Mouse (Mus musculus): Measurements from ENCODE around the gene Usp7. TPM values are rescaled to one million over a fixed set of nuclear protein-coding genes. Genes with fewer than 3 reads are reported as not detected.

The Usp7 gene
- polyA plus RNA-seq, 1 experiment from 2014 or later, result 15.7 TPM

DNA sequence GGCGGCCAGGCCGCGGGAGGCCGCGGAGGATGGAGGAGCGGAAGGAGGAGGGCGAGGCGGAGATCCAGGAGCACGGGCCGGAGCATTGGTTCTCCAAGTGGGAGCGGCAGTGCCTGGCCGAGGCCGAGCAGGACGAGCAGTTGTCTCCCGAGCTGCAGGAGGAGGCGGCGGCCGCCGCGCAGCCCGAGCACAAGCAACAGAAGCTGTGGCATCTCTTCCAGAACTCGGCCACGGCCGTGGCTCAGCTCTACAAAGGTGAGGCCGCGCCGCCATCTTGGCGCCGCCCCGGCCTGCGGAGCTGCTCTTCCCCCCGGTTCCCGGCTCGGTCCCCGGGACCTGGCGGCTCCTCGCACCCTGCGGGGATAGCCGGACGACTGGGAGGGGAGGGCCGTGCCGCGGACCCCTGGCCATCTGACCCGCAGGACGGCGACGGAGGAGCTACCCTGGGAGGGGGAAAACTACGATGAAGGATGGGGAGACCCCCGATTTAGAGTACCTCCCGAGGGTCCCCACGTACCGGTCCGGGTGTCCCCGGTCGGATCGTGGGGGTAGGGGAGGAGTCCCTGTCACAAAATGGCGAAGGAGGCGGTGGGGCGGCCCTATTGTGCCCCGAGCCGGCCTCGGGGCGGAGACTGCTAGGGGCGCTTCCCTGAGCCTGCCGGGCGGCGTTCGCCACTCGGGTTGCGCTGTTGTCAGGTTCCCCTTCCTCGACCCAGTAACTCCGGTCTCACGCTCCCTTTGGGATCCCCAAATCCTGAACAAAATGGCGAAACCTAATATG lies 38.5 kb upstream of the Usp7 start:
- no peaks in the 10 kb centered on the region for H3K27me3 ChIP-seq (ENCODE audit: control insufficient read depth, insufficient read depth, low read length)
- peaks cover 4% of the 10 kb centered on the region; the same call in 1 of the 2 replicates for H3K36me3 ChIP-seq (ENCODE audit: control insufficient read depth, insufficient read depth, low read length)
- TF ChIP-seq CTCF (IDR thresholded peaks at IDR 0.05; ENCODE audit: low read depth) (no peak), EP300 (optimal IDR thresholded peaks at IDR 0.05) (no peak)
- DNase-seq (ENCODE audit: low spot score) (peak; percentile 85), ATAC-seq (ENCODE audit: low FRiP score, low TSS enrichment) (peak; percentile 24)
- H3K9me3 ChIP-seq (ENCODE audit: control insufficient read depth, low read length), result no peaks in the 10 kb centered on the region
- peak overlapping the region; percentile 99 for H3K27ac ChIP-seq (replicated peaks)
- H3K4me3 ChIP-seq (ENCODE audit: low read depth, low read length), result peak overlapping the region; percentile 100
- H3K4me2 ChIP-seq (replicated peaks; ENCODE audit: low read depth), result peak overlapping the region; percentile 80
- H3K9ac ChIP-seq (ENCODE audit: low read length), result peak overlapping the region; percentile 100
- WGBS, result 0% methylated on average over 62 of the region's 74 CpGs
- peaks cover 6% of the 10 kb centered on the region for H3K4me1 ChIP-seq (replicated peaks; ENCODE audit: control insufficient read depth, insufficient read depth)

DNA sequence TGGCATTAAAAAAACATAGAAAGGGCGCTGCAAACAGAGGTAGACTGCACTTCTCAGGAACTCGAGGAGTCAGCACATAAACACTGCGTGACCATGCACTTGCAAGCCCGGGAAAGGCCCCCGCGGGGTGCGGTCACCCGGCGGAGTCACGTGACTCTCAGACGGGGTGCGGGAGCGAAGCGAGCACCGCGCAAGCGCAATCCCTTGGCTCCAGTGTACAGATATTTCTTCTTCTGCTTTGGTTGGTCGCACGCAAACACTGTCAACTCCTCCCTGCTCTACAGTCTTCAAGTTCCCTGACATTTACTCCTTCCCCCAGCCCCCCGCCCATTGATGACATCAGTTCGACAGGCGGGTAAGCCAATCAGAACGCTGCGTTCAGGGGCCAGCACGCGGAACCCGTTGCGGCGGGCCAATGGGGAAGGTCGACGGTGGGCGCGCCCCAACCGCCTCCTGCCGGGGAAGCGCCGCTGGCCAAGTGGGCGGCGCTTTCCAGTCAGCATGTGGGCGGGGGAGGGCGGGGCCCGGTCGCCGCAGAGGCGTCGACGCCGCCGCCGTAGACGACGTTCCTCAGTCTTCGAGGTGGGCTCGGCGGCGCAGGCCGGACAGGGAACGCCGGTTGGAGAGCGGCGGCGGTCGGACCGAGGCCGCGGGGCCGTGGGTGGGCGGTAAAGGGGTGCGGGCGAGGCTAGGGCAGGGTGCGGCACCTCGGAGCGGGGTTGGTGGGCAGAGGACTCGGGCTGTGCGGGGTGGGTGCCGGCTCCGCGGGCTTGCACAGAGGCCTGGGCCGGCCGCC lies 37.7 kb upstream of the Usp7 start, which contains the start of gene 1810013L24Rik:
1810013L24Rik (plus strand) TSS at position 537 of the 796 bp plus-strand sequence.
- Histone ChIP-seq H3K4me2 (replicated peaks; ENCODE audit: low read depth) (peak within 1 kb of the TSS; percentile 92), H3K9me3 (ENCODE audit: control insufficient read depth, low read length) (no peaks in the 10 kb centered on the region), H3K27me3 (ENCODE audit: control insufficient read depth, insufficient read depth, low read length) (no peaks in the 10 kb centered on the region), H3K36me3 (ENCODE audit: control insufficient read depth, insufficient read depth, low read length) (no peaks in the 10 kb centered on the region), H3K9ac (ENCODE audit: low read length) (peak within 1 kb of the TSS; percentile 100), H3K4me3 (ENCODE audit: low read depth, low read length) (peak within 1 kb of the TSS; percentile 100), H3K27ac (replicated peaks) (peak within 1 kb of the TSS; percentile 99), H3K4me1 (replicated peaks; ENCODE audit: control insufficient read depth, insufficient read depth) (peaks cover 6% of the 10 kb centered on the region)
- ATAC-seq (ENCODE audit: low FRiP score, low TSS enrichment) (peak; percentile 96), DNase-seq (ENCODE audit: low spot score) (peak; percentile 99)
- no peak; the same call in 1 of the 2 replicates for TF ChIP-seq CTCF (IDR thresholded peaks at IDR 0.05; ENCODE audit: low read depth)
- no peak for TF ChIP-seq EP300 (optimal IDR thresholded peaks at IDR 0.05)
- under 1% methylated on average over 64 of the region's 80 CpGs for WGBS

DNA sequence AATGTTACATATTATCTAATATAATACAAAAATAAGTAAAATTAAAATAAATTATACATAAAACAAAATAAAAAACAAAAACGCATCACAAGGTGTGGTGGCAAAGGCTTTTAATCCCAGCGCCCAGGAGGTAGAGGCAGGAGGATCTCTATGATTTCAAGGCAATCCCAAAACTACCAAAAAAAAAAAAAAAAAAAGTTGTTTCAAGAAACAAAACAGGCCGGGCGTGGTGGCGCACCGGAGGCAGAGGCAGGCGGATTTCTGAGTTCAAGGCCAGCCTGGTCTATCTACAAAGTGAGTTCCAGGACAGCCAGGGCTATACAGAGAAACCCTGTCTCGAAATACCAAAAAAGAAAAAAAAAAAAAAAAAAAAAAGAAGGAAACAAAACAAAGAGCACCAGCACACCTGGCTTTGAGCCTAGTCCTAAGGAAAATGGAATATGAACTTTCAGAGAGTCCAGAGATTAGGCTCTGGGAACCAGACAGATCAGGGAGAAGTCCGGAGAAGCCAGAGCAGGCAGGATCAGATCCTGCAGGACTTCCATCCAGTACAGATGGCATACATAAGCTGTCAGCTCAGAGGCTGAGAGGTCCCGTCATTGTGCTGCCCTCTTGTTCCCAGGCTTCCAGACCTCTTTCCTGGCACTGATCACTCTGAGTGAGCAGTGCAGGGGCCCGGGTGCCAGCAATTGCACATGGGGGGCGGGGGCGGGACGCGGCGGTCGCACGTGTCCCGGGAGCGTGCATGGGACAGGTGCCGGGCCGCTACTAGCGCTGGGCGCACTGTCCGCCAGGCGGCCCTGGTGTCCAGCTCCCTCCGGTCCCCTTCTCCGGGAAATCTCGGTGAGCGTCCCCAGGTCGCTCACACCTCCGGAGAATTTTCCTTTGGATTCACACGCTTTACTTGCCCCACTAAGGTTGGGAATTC lies 36.8 kb upstream of the Usp7 start:
- DNase-seq (ENCODE audit: low spot score) (peak; percentile 85), ATAC-seq (ENCODE audit: low FRiP score, low TSS enrichment) (peak; percentile 59)
- no peaks in the 10 kb centered on the region for H3K36me3 ChIP-seq (ENCODE audit: control insufficient read depth, insufficient read depth, low read length)
- no peaks in the 10 kb centered on the region for H3K9me3 ChIP-seq (ENCODE audit: control insufficient read depth, low read length)
- TF ChIP-seq EP300 (optimal IDR thresholded peaks at IDR 0.05), result peak; percentile 26
- peak; percentile 70 for TF ChIP-seq CTCF (IDR thresholded peaks at IDR 0.05; ENCODE audit: low read depth)
- H3K4me2 ChIP-seq (replicated peaks; ENCODE audit: low read depth), result peak overlapping the region; percentile 92
- peak overlapping the region; percentile 47 for H3K4me3 ChIP-seq (ENCODE audit: low read depth, low read length)
- H3K9ac ChIP-seq (ENCODE audit: low read length), result peak overlapping the region; percentile 71
- peaks cover 6% of the 10 kb centered on the region for H3K4me1 ChIP-seq (replicated peaks; ENCODE audit: control insufficient read depth, insufficient read depth)
- no peaks in the 10 kb centered on the region for H3K27me3 ChIP-seq (ENCODE audit: control insufficient read depth, insufficient read depth, low read length)
- H3K27ac ChIP-seq (replicated peaks), result peak overlapping the region; percentile 97
- 11% methylated on average over 33 of the region's 33 CpGs for WGBS

DNA sequence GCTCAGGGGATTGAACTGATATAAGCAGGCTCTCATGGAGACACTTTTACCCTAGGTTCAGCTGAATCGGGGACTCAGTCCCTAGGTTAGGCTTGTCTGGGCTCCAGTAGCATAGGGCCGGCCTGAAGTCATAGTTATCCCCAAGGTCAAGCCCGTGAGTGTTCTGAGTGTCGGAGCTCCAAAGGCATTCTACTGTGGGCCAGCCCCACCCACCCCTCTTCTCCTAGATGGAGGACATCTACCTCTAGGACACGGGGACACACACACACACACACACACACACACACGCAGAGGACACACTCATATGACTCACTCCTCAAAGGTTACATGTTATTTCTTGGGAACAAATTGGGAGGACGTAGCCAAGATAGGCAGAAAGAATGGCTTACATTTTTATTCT lies 35.3 kb upstream of the Usp7 start:
- ATAC-seq (ENCODE audit: low FRiP score, low TSS enrichment), result no peak
- Histone ChIP-seq H3K9ac (ENCODE audit: low read length) (no peak overlapping the region), H3K4me3 (ENCODE audit: low read depth, low read length) (no peak overlapping the region), H3K36me3 (ENCODE audit: control insufficient read depth, insufficient read depth, low read length) (no peaks in the 10 kb centered on the region), H3K27ac (replicated peaks) (no peak overlapping the region), H3K4me1 (replicated peaks; ENCODE audit: control insufficient read depth, insufficient read depth) (no peaks in the 10 kb centered on the region), H3K4me2 (replicated peaks; ENCODE audit: low read depth) (no peak overlapping the region), H3K27me3 (ENCODE audit: control insufficient read depth, insufficient read depth, low read length) (no peaks in the 10 kb centered on the region), H3K9me3 (ENCODE audit: control insufficient read depth, low read length) (no peaks in the 10 kb centered on the region)
- TF ChIP-seq EP300 (optimal IDR thresholded peaks at IDR 0.05), result no peak
- no peak for TF ChIP-seq CTCF (IDR thresholded peaks at IDR 0.05; ENCODE audit: low read depth)
- 82% methylated on average over 7 of the region's 7 CpGs for WGBS
- no peak for DNase-seq (ENCODE audit: low spot score)

- Histone ChIP-seq H3K27me3 (ENCODE audit: control insufficient read depth, insufficient read depth, low read length) (no peaks in the 10 kb centered on the region), H3K9ac (ENCODE audit: low read length) (no peak overlapping the region), H3K9me3 (ENCODE audit: control insufficient read depth, low read length) (no peaks in the 10 kb centered on the region), H3K4me2 (replicated peaks; ENCODE audit: low read depth) (no peak overlapping the region), H3K4me1 (replicated peaks; ENCODE audit: control insufficient read depth, insufficient read depth) (no peaks in the 10 kb centered on the region), H3K27ac (replicated peaks) (no peak overlapping the region), H3K36me3 (ENCODE audit: control insufficient read depth, insufficient read depth, low read length) (no peaks in the 10 kb centered on the region), H3K4me3 (ENCODE audit: low read depth, low read length) (no peak overlapping the region)
- no peak for DNase-seq (ENCODE audit: low spot score)
- ATAC-seq (ENCODE audit: low FRiP score, low TSS enrichment), result peak; percentile 76
- TF ChIP-seq EP300 (optimal IDR thresholded peaks at IDR 0.05), result no peak
- TF ChIP-seq CTCF (IDR thresholded peaks at IDR 0.05; ENCODE audit: low read depth), result no peak
- WGBS, result 69% methylated on average over 2 of the region's 2 CpGs
These were observed 31.6 kb upstream of the Usp7 start for GRCm38 (mm10) chr16:8823661-8824060.
